Mouse (Mus musculus) CD4-positive naive resting alpha-beta T cell, adult 57 days (primary cell): Measurements from ENCODE around the gene Gm17631. TPM values are rescaled to one million over a fixed set of nuclear protein-coding genes. Genes with fewer than 3 reads are reported as not detected.

Source experiments
- total RNA-seq: library from RNA; stranded (reverse); gene quantifications from one replicate; pipeline ENCODE4 v1.2.4, GENCODE M21; 2023

Gm17631 gene
- not detected for total RNA-seq

GRCm38 (mm10) chr6:129862349-129862748 is at the start of gene Gm17631:
Gene Gm17631, plus strand, starts transcription at chr6:129862649.

GRCm38 (mm10) chr6:129876549-129876948 is 14.1 kb downstream of the Gm17631 start, which contains the start of gene Klra17:
Gene Klra17, minus strand, starts transcription at chr6:129876672.

Other genes with a start within 250 kb of the Gm17631 start
- 4.8 TPM for gene Klrk1, start 238.8 kb upstream of the Gm17631 start, total RNA-seq
- gene Klrc3, start 219.3 kb upstream of the Gm17631 start, total RNA-seq, result 1.7 TPM
- 2.3 TPM for gene Klrc2, start 202.0 kb upstream of the Gm17631 start, total RNA-seq
- 6.3 TPM for gene Klrc1, start 183.7 kb upstream of the Gm17631 start, total RNA-seq
- 1.8 TPM for gene Klri1, start 145.5 kb upstream of the Gm17631 start, total RNA-seq
- gene Klri2, start 122.2 kb upstream of the Gm17631 start, total RNA-seq, result 0.80 TPM
- gene Gm156, start 78.4 kb upstream of the Gm17631 start, total RNA-seq, result not detected
- not detected for gene Klra17, start 14.0 kb downstream of the Gm17631 start, total RNA-seq
- gene Klra5, start 55.0 kb downstream of the Gm17631 start, total RNA-seq, result 0.77 TPM
- gene Klra6, start 164.3 kb downstream of the Gm17631 start, total RNA-seq, result 2.5 TPM
- gene Klra4, start 204.6 kb downstream of the Gm17631 start, total RNA-seq, result 0.95 TPM